Mouse (Mus musculus): ENCODE results near the gene Lair1.

DNA sequence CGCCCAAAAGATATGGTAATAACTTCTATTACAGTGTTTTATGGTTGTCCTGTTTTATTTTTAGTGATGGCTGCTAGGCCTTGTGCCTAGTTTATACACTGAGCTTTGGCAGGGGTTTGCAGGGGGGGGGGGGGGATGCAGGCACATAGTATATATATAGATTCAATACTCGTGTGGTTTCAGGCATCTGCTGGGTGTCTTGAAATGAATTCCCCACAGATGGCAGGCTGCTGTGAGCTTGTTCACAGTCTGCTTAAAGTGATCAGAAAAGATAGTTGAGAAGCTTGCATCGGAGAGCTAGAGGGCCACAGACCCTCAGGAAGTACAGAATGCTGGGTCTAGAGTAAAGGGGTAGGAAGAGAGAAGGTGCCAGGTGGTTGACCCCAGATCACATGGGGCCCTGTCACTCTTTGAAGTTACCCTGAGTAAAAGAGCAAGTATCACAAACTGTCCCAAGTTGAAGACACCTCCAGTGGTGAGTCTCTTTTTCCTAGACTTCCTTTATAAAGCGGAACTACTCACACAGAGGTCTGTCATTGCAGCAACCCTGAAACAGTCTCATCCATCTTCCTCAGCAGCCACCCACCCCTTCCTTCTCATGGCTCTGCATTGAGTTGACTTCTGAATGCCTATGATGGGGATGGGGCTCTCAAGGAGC, 24.4 kb upstream of the Lair1 start:
- TF ChIP-seq CTCF (IDR thresholded peaks at IDR 0.05; ENCODE audit: low read depth) (no peak), EP300 (IDR thresholded peaks at IDR 0.05; ENCODE audit: low read depth) (no peak)
